Mouse (Mus musculus): ENCODE measurements around the gene Prkab1. TPM values are rescaled to one million over a fixed set of nuclear protein-coding genes. Genes with fewer than 3 reads are reported as not detected.

Gene Prkab1
- polyA plus RNA-seq, 1 experiment: 140 TPM

GRCm38 (mm10) chr5:116022131-116022530 is 2.2 kb downstream of the Prkab1 start:
- H3K36me3 ChIP-seq (replicated peaks; ENCODE audit: low read length): peaks cover 71% of the 10 kb centered on the region

GRCm38 (mm10) chr5:116021552-116021951 is 2.8 kb downstream of the Prkab1 start:
- no peak for TF ChIP-seq FLI1 (IDR thresholded peaks at IDR 0.05; ENCODE audit: low read length)
- TF ChIP-seq GATA1 (IDR thresholded peaks at IDR 0.05; ENCODE audit: borderline replicate concordance, low read length): no peak
- H3K4me1 ChIP-seq: peaks cover 89% of the 10 kb centered on the region
- H3K36me3 ChIP-seq (replicated peaks; ENCODE audit: low read length): peaks cover 74% of the 10 kb centered on the region
- peak overlapping the region; percentile 50 for H3K4me3 ChIP-seq (replicated peaks)
- H3K9me3 ChIP-seq: no peaks in the 10 kb centered on the region
- H3K27me3 ChIP-seq (replicated peaks): no peaks in the 10 kb centered on the region

More at GRCm38 (mm10) chr5:116022131-116022530, 2.2 kb downstream of the Prkab1 start:
- TF ChIP-seq GATA1 (IDR thresholded peaks at IDR 0.05; ENCODE audit: borderline replicate concordance, low read length) (no peak), FLI1 (IDR thresholded peaks at IDR 0.05; ENCODE audit: low read length) (no peak)
- Histone ChIP-seq H3K27me3 (replicated peaks) (no peaks in the 10 kb centered on the region), H3K9me3 (no peaks in the 10 kb centered on the region), H3K4me3 (replicated peaks) (peak overlapping the region; percentile 95), H3K4me1 (peaks cover 88% of the 10 kb centered on the region)

- Histone ChIP-seq H3K27me3 (replicated peaks) (no peaks in the 10 kb centered on the region), H3K36me3 (replicated peaks; ENCODE audit: low read length) (peaks cover 88% of the 10 kb centered on the region), H3K4me1 (peaks cover 81% of the 10 kb centered on the region), H3K9me3 (no peaks in the 10 kb centered on the region), H3K4me3 (replicated peaks) (peak overlapping the region; percentile 46)
- TF ChIP-seq FLI1 (IDR thresholded peaks at IDR 0.05; ENCODE audit: low read length): no peak
- no peak for TF ChIP-seq GATA1 (IDR thresholded peaks at IDR 0.05; ENCODE audit: borderline replicate concordance, low read length)
Measured at GRCm38 (mm10) chr5:116019371-116019770, 4.9 kb downstream of the Prkab1 start.

GRCm38 (mm10) chr5:116018784-116019183 is 5.5 kb downstream of the Prkab1 start:
- H3K9me3 ChIP-seq: no peaks in the 10 kb centered on the region
- peaks cover 94% of the 10 kb centered on the region for H3K36me3 ChIP-seq (replicated peaks; ENCODE audit: low read length)
- H3K4me3 ChIP-seq (replicated peaks): no peak overlapping the region
- H3K27me3 ChIP-seq (replicated peaks): no peaks in the 10 kb centered on the region
- peaks cover 80% of the 10 kb centered on the region for H3K4me1 ChIP-seq
- TF ChIP-seq FLI1 (IDR thresholded peaks at IDR 0.05; ENCODE audit: low read length) (no peak), GATA1 (IDR thresholded peaks at IDR 0.05; ENCODE audit: borderline replicate concordance, low read length) (no peak)

GRCm38 (mm10) chr5:116018196-116018595 is 6.1 kb downstream of the Prkab1 start:
- Histone ChIP-seq H3K4me1 (peaks cover 77% of the 10 kb centered on the region), H3K27me3 (replicated peaks) (no peaks in the 10 kb centered on the region), H3K9me3 (no peaks in the 10 kb centered on the region), H3K36me3 (replicated peaks; ENCODE audit: low read length) (peaks cover 99% of the 10 kb centered on the region), H3K4me3 (replicated peaks) (no peak overlapping the region)
- TF ChIP-seq GATA1 (IDR thresholded peaks at IDR 0.05; ENCODE audit: borderline replicate concordance, low read length) (no peak), FLI1 (IDR thresholded peaks at IDR 0.05; ENCODE audit: low read length) (no peak)

- Histone ChIP-seq H3K27me3 (replicated peaks) (no peaks in the 10 kb centered on the region), H3K9me3 (no peaks in the 10 kb centered on the region), H3K36me3 (replicated peaks; ENCODE audit: low read length) (peaks cover 99% of the 10 kb centered on the region), H3K4me1 (peaks cover 73% of the 10 kb centered on the region), H3K4me3 (replicated peaks) (no peak overlapping the region)
- TF ChIP-seq FLI1 (IDR thresholded peaks at IDR 0.05; ENCODE audit: low read length) (no peak), GATA1 (IDR thresholded peaks at IDR 0.05; ENCODE audit: borderline replicate concordance, low read length) (no peak)
Measured at GRCm38 (mm10) chr5:116017391-116017790, 6.9 kb downstream of the Prkab1 start.

- H3K27me3 ChIP-seq (replicated peaks): no peaks in the 10 kb centered on the region
- peaks cover 91% of the 10 kb centered on the region for H3K36me3 ChIP-seq (replicated peaks; ENCODE audit: low read length)
- H3K9me3 ChIP-seq: no peaks in the 10 kb centered on the region
- H3K4me3 ChIP-seq (replicated peaks): no peak overlapping the region
- TF ChIP-seq GATA1 (IDR thresholded peaks at IDR 0.05; ENCODE audit: borderline replicate concordance, low read length): no peak
- TF ChIP-seq FLI1 (IDR thresholded peaks at IDR 0.05; ENCODE audit: low read length): no peak
- peaks cover 64% of the 10 kb centered on the region for H3K4me1 ChIP-seq
Measured at GRCm38 (mm10) chr5:116016542-116016941, 7.8 kb downstream of the Prkab1 start.

GRCm38 (mm10) chr5:116014237-116014636 is 10.1 kb downstream of the Prkab1 start:
- Histone ChIP-seq H3K36me3 (replicated peaks; ENCODE audit: low read length) (peaks cover 69% of the 10 kb centered on the region), H3K4me1 (peaks cover 52% of the 10 kb centered on the region), H3K9me3 (no peaks in the 10 kb centered on the region), H3K4me3 (replicated peaks) (peak overlapping the region; percentile 34), H3K27me3 (replicated peaks) (no peaks in the 10 kb centered on the region)
- no peak for TF ChIP-seq FLI1 (IDR thresholded peaks at IDR 0.05; ENCODE audit: low read length)
- no peak for TF ChIP-seq GATA1 (IDR thresholded peaks at IDR 0.05; ENCODE audit: borderline replicate concordance, low read length)

GRCm38 (mm10) chr5:116013821-116014220 is 10.5 kb downstream of the Prkab1 start:
- Histone ChIP-seq H3K4me1 (peaks cover 48% of the 10 kb centered on the region), H3K4me3 (replicated peaks) (no peak overlapping the region), H3K9me3 (no peaks in the 10 kb centered on the region), H3K27me3 (replicated peaks) (no peaks in the 10 kb centered on the region), H3K36me3 (replicated peaks; ENCODE audit: low read length) (peaks cover 65% of the 10 kb centered on the region)
- TF ChIP-seq GATA1 (IDR thresholded peaks at IDR 0.05; ENCODE audit: borderline replicate concordance, low read length): no peak
- TF ChIP-seq FLI1 (IDR thresholded peaks at IDR 0.05; ENCODE audit: low read length): no peak

GRCm38 (mm10) chr5:116012503-116012902 is 11.8 kb downstream of the Prkab1 start:
- peaks cover 39% of the 10 kb centered on the region for H3K4me1 ChIP-seq
- TF ChIP-seq FLI1 (IDR thresholded peaks at IDR 0.05; ENCODE audit: low read length): no peak
- H3K4me3 ChIP-seq (replicated peaks): no peak overlapping the region
- H3K9me3 ChIP-seq: no peaks in the 10 kb centered on the region
- no peaks in the 10 kb centered on the region for H3K27me3 ChIP-seq (replicated peaks)
- peaks cover 59% of the 10 kb centered on the region for H3K36me3 ChIP-seq (replicated peaks; ENCODE audit: low read length)

GRCm38 (mm10) chr5:116011700-116012099 is 12.6 kb downstream of the Prkab1 start:
- TF ChIP-seq GATA1 (IDR thresholded peaks at IDR 0.05; ENCODE audit: borderline replicate concordance, low read length): no peak
- TF ChIP-seq FLI1 (IDR thresholded peaks at IDR 0.05; ENCODE audit: low read length): no peak
- Histone ChIP-seq H3K4me1 (peaks cover 37% of the 10 kb centered on the region), H3K9me3 (no peaks in the 10 kb centered on the region), H3K36me3 (replicated peaks; ENCODE audit: low read length) (peaks cover 59% of the 10 kb centered on the region), H3K27me3 (replicated peaks) (no peaks in the 10 kb centered on the region), H3K4me3 (replicated peaks) (no peak overlapping the region)

Measured in megakaryocyte, embryonic 14.5 days (primary cell).